In the genomic region with DNA sequence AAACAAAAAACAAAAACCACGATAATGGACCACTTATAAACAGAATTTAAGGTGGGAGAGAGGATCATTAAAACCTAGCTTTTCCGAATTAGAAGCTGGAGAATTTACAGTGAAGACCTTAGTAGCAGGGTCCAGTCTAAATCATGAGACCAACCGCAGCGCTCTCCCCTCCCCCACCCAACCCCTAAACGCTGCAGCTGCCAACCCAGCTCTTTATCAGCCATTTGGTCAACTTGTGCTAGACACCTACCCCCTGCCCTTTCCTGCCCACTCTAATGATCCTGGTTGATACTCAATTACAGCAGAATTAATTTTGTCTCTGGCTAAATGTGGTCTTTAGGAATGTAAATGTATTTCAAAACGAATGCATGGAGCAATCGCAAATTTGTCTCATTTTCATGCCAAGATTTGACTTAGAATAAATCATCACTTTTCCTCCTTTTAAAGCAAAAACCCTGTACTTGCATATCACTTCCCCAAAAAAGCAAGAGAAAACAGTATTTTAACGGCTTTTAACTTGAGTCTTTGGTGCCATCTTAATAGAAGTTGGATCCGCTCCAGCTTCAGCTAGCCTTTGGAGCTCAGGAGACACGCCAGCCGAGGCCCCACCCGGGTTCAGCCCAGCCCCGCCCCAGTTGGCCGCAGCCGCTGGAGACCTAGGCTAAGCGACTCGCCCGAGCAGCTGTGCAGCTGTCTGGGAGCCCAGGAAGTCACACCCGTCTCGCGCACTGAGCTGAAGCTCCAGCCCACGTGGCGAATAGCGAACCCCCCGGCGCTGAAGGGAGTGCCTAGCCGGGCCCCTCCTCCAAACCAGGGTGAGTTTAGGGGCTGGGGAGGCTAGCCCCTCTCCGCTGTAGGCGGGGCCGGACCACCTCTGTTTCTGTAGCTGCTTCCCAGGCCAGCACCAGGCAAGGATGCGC, we compare ENCODE assay signal across 1 mouse cellular context.
TF ChIP-seq lines count a peak whose summit lies in the region.

No protein-coding gene starts in this region.

TF ChIP-seq in MEL, 35 proteins besides CTCF, POLR2A, EP300 and RAD21 (continued from another document):
- TF ChIP-seq UBTF (IDR thresholded peaks at IDR 0.05; ENCODE audit: borderline replicate concordance, insufficient read depth, low read depth, low read length) (no peak), ZKSCAN1 (IDR thresholded peaks at IDR 0.05; ENCODE audit: low read depth, low read length) (no peak), SIN3A (IDR thresholded peaks at IDR 0.05; ENCODE audit: low read length) (peak; percentile 85), ZNF384 (IDR thresholded peaks at IDR 0.05; ENCODE audit: low read depth, low read length) (no peak), ETS1 (IDR thresholded peaks at IDR 0.05; ENCODE audit: low read depth, low read length) (peak; percentile 60; the same call in 1 of the 2 replicates), ELF1 (IDR thresholded peaks at IDR 0.05; ENCODE audit: low read depth, low read length) (no peak), MEF2A (IDR thresholded peaks at IDR 0.05; ENCODE audit: extremely low read depth, insufficient replicate concordance, low read depth, low read length, poor library complexity, severe bottlenecking) (no peak), GATA1 (IDR thresholded peaks at IDR 0.05; ENCODE audit: low read depth, low read length) (no peak), ZMIZ1 (IDR thresholded peaks at IDR 0.05; ENCODE audit: low read depth, low read length) (no peak; the same call in 1 of the 2 replicates), BHLHE40 (IDR thresholded peaks at IDR 0.05; ENCODE audit: borderline replicate concordance, low read depth, low read length) (no peak), TBP (IDR thresholded peaks at IDR 0.05; ENCODE audit: low read depth, low read length) (no peak), MXI1 (IDR thresholded peaks at IDR 0.05; ENCODE audit: low read depth, low read length) (peak; percentile 91), TCF12 (IDR thresholded peaks at IDR 0.05; ENCODE audit: low read depth, low read length) (no peak), JUND (IDR thresholded peaks at IDR 0.05; ENCODE audit: low read depth, low read length) (no peak), HCFC1 (IDR thresholded peaks at IDR 0.05; ENCODE audit: low read depth, low read length) (no peak), POLR2AphosphoS2 (IDR thresholded peaks at IDR 0.05; ENCODE audit: low read length) (no peak), ZC3H11A (IDR thresholded peaks at IDR 0.05; ENCODE audit: low read depth, low read length) (no peak), CHD1 (IDR thresholded peaks at IDR 0.05; ENCODE audit: low read depth, low read length) (no peak)
